Mouse (Mus musculus): Measurements from ENCODE around the gene Tnfaip8l3.

Gene Tnfaip8l3

DNA sequence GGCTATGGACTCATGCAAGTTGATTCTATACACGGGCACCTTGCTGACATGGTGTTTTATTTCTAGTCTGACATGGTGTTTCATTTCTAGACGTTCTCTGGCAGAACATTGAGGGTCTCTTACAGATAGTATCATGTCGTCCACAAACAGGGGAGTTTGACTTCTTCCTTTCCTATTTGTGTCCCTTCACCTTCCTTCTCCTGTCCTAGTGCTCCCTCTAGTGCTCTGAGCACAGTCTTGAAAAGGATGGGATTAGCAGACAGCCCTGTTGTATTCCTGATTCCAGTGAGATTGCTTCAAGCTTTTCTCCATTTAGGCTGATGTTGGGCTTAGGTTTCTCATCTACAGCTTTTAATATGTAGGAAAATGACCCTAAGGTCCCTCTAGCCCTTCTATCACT, 81.2 kb downstream of the Tnfaip8l3 start:
- DNase-seq, result peak; percentile 76 to 77

DNA sequence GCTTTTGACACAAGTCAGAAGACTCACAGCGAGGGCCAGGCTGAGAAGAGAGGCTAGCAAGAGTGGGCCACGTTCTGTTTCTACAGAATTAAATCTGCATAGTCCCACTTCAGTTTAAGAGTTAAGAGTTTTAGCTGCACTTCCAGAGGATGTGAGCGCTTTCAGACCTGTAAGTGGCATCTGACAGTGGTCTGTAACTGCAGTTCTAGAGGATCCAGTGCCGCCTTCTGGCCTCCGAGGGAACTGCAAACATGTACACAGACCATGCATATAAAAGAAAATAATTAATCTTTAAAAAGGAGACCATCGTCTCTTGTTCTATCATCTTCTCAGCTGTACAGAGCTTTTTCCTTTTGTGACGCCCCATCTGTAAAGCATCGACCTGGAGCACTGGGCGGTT, 83.3 kb downstream of the Tnfaip8l3 start:
- peak; percentile 77 to 88 for DNase-seq

DNA sequence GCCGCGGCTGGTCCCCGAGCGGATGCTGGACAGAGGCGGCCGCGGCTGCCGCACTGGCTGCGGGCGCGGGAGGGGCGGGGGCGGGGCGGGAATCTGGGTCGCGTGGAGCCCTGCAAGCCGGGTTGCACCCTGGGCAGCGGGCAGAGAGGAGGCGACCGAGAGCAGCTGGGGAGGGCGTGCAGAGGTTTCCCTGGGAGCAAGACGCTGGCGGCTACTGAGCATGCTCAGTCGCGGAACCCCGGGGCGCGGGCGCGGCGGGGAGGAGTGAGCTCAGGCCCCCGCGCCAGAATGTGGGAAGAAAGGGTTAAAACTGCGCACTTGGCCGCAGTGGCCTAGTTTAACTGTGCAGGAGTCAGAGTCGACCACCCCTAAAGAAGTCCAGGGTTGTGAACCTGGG, 93.1 kb downstream of the Tnfaip8l3 start, which contains the start of gene Elmod1:
Elmod1 (minus strand) TSS at position 180 of the 397 bp plus-strand sequence.
- DNase-seq, result peak in 1 of 2 experiments; percentile 71

DNA sequence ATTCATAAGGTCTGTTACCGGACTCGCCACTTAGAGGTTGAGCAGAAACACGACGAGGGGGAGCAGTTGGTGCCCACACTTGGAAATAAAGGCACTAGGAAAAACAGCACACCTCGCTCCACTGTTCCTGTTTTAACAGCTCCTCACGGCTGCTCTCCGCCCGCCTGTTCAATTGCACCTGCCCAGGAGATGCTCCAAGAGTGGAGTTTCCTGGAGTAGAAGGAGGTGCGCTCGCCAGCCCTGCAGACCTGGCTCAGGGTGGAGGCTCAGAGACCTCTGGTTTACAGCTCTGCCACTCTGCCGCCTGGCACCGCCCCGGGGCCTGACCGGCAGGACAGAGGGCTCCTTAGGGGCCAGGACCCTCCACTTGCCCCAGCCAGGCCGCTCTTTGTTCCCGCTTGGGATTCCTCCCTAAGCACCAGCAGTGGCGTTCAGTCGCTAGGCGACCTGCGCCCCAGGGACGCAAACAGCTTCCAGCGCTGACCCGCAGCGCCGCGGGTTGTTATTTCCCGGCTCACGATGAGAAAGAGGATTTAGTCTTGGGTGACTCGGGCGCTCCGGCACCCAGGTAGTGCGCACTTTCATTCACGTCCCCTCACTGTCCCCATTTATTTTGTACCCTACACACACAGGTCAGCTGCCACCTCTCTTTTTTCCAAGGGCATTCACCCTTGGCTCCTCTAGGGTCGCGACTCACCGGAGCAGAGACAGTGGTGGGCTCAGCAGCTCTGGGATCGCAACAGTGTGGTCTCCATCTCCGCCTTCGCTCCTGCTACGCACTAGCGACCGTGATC, 93.7 kb downstream of the Tnfaip8l3 start:
- peak; percentile 57 to 69 for DNase-seq

DNA sequence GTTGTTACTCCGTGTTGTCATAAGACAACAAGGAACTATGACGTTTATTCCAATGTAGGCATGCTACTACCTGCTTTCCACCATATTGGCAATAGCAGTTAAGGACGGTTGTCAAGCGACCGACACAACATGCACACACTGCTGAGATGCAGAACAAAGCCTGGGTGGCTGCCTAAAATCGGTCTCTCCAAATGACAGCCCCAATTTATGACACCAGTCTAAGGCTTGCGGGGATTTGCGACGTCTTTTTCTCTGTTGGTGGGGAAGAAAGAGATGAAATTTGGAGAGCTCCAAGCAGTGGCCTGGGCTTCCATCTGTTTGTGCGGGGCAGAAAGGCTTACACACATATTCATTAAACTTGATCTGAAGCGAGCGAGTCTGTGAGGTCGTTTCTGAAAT, 94.3 kb downstream of the Tnfaip8l3 start:
- DNase-seq, result peak; percentile 41 to 42
